Mouse (Mus musculus) granulocyte monocyte progenitor cell, adult 5-6 weeks (primary cell): ENCODE results near the gene Ash1l. TPM values are rescaled to one million over a fixed set of nuclear protein-coding genes. Genes with fewer than 3 reads are reported as not detected.
"Not testable (repeated sequence)": the region's sequence is repeated elsewhere in the genome, so short reads cannot be mapped to it uniquely, and the experiment has no call there.

Experiments
- ATAC-seq: replicated peaks from 2 replicates; pipeline ENCODE4 v1.8.0; 2016; ENCODE audit warnings: mild to moderate bottlenecking, moderate TSS enrichment, inconsistent platforms; ENCODE audit not compliant: poor library complexity, severe bottlenecking
- total RNA-seq, 2 experiments: library from RNA; stranded (forward) in 1 of 2; stranded (reverse) in 1 of 2; fragments of 200-712, 200-1000 nt in 1 of 2; fragments of >200 nt in 1 of 2; fragmentation: Nextera tagmentation in 1 of 2; gene quantifications; 2 replicates each; pipeline ENCODE4 v1.2.3; 2014 to 2017

Gene Ash1l
- total RNA-seq, 2 experiments from 2014 or later: 17.0 to 37.7 TPM

GRCm38 (mm10) chr3:88953246-88953645, 2.8 kb downstream of the Ash1l start:
- ATAC-seq: no peak

GRCm38 (mm10) chr3:88953736-88954135, 3.3 kb downstream of the Ash1l start:
- no peak for ATAC-seq

- ATAC-seq: not testable (repeated sequence)
These were observed 12.8 kb downstream of the Ash1l start for GRCm38 (mm10) chr3:88963211-88963610.

GRCm38 (mm10) chr3:88975012-88975411, 24.6 kb downstream of the Ash1l start:
- no peak for ATAC-seq

DNA sequence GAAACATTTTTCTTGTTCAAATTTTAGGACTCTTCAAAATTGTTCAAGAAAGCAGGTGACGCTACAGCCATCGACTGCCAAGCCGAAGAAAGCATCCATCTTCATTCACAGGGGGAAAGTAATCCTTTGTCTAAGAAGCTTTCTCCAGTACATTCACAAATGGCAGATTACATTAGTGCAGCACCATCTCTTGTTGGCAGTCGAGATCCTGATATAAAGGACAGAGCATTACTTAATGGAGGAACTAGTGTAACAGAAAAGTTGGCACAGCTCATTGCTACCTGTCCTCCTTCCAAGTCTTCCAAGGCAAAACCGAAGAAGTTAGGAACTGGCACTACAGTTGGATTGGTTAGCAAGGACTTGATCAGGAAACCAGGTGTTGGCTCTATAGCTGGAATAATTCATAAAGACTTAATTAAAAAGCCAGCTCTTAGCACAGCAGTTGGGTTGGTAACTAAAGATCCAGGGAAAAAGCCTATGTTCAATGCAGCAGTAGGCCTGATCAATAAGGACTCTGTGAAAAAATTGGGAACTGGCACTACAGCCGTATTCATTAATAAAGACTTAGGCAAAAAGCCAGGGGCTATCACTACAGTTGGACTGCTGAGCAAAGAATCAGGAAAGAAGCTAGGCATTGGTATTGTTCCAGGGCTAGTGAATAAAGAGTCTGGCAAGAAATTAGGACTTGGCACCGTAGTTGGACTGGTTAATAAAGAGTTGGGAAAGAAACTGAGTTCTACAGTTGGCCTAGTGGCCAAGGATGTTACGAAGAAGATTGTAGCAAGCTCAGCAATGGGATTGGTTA, 31.0 kb downstream of the Ash1l start:
- ATAC-seq: no peak

DNA sequence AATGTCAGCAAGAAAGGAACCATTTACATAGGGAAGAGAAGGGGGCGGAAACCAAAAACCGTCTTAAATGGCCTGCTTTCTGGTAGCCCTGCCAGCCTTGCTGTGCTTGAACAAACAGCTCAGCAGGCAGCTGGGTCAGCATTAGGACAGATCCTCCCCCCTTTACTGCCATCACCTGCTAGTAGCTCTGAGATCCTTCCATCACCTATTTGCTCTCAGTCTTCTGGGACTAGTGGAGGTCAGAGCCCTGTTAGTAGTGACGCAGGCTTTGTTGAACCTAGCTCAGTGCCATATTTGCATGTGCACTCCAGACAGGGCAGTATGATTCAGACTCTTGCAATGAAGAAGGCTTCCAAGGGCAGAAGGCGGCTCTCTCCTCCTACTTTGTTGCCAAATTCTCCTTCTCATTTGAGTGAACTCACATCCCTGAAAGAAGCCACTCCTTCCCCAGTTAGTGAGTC, 33.5 kb downstream of the Ash1l start:
- ATAC-seq: no peak

- no peak for ATAC-seq
These were observed 42.4 kb downstream of the Ash1l start for GRCm38 (mm10) chr3:88992793-88993192.

- no peak for ATAC-seq
These were observed 51.1 kb downstream of the Ash1l start for GRCm38 (mm10) chr3:89001536-89001935.

DNA sequence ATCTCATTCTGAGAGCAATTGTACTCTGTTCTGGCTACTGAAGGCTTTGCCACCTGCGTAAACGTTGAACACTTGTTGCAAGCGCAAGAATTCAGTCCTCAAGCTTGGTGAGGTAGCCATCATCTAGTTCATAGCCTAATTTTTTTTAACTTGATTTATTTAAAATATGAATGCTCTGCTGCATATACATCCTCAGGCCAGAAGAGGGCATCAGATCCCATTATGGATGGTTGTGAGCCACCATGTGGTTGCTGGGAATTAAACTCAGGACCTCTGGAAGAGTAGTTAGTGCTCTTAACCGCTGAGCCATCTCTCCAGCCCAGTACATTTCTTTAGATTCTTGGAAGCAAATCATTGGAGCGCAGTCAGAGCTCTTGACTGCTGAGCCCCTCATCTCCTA, 80.5 kb downstream of the Ash1l start:
- not testable (repeated sequence) for ATAC-seq

- ATAC-seq: peak; percentile 82
These were observed 92.9 kb downstream of the Ash1l start for GRCm38 (mm10) chr3:89043359-89043758.

- ATAC-seq: no peak
These were observed 107.9 kb downstream of the Ash1l start for GRCm38 (mm10) chr3:89058361-89058760.

DNA sequence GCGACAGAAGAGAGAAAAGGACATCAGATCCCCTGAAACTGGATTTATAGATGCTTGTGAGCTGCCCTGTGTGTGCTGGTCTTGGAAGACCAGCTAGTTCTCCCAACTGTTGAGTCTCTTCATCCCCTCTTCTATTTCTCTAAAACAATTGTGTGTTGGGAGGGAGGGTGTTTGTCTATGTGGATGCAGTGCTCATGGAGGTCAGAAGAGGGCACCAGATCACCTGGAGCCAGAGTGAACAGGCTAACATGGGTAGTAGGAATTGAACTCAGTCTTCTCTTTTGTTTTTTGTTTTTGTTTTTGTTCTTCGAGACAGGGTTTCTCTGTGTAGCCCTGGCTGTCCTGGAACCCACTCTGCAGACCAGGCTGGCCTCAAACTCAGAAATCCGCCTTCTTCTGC, 108.4 kb downstream of the Ash1l start:
- peak; percentile 48 for ATAC-seq

GRCm38 (mm10) chr3:89061696-89062095, 111.3 kb downstream of the Ash1l start:
- no peak for ATAC-seq

- ATAC-seq: no peak
These were observed 116.8 kb downstream of the Ash1l start for GRCm38 (mm10) chr3:89067265-89067664.

DNA sequence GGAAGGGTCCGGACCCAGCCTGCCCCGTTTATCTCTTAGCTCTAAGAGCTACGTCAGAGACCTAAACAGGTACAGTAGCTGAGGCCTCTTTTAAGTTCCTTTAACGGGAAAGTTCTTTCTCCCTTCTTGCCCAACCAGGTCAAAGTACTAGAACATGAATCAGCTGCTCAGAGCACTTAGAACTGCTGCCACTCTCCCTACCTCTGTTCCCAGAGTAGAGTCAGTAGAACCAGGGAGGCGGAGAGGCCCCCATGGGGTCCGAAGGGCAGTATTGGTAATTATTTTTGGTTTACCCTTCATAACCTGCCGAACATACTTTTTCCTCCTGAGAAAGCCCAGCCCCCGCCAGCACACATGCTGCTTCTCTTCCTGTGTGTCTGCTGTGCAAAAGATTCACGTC, 127.0 kb downstream of the Ash1l start:
- no peak for ATAC-seq

DNA sequence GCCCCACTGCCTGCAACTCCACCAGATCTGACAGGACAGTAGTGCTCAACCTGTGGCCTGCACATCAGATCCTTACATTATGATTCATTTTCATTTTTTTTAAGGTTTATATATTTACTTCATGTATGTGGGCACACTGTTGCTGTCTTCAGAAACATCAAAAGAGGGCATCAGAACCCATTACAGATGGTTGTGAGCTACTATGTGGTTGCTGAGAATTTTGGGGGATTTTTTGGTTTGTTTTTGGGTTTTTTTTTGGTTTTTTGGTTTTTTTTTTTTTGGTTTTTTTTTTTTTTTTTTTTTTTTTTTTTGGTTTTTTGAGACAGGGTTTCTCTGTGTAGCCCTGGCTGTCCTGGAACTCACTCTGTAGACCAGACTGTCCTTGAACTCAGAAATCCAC, 131.9 kb downstream of the Ash1l start:
- not testable (repeated sequence) for ATAC-seq

- no peak for ATAC-seq
These were observed 133.7 kb downstream of the Ash1l start for GRCm38 (mm10) chr3:89084133-89084532.

DNA sequence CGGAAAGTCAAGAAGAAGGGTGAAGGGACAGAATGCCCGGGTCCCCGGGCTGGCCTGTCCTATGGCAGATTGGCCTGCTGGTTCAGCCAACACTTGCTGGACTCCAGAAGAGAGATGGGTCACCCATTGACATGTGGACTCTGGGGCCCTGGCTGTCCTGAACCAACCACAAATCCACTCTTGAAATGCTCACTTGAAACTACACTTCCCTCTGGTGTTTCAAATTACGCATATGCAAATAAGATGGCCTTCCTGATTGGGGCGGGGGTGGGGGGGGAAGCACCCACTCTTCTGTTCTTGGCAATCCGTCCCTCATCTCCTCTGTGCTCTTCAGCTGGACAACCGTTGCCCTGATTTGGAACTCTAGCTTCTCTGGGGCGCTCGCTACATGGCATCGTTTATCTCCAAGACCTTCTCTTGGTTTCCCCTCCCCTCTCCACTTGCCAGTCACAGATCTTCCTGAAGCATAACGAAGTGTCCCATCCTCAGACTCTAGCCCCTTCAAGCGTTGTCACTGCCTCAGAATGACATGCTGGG, 134.3 kb downstream of the Ash1l start:
- ATAC-seq: no peak

- ATAC-seq: peak; percentile 36
These were observed 137.1 kb downstream of the Ash1l start for GRCm38 (mm10) chr3:89087338-89088110.

DNA sequence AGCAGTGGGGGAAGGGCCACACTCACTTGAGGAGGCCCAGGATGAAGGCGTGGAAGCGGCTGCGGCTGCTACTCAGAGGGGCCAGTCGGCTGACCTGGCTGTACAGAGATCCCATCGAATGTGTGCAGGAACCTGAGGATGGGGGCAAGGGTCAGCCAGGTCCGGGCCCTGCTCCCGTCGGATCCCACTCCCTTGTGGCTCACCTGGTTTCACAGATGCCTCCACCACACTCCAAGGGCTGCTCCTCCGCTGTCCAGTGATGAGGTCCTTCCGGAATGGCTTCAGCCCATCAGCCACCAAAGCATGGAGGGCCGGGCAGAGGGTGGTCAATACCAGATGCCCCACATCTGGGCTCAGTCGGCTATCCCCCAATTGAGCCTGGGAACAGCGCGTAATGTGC, 138.6 kb downstream of the Ash1l start:
- no peak for ATAC-seq

- ATAC-seq: peak; percentile 65
These were observed 139.6 kb downstream of the Ash1l start for GRCm38 (mm10) chr3:89089882-89090591.
